Mouse (Mus musculus): ENCODE measurements around the gene Unc13d. TPM values are rescaled to one million over a fixed set of nuclear protein-coding genes. Genes with fewer than 3 reads are reported as not detected.

Gene Unc13d
- polyA plus RNA-seq, 1 experiment from 2014 or later = 44.8 TPM

GRCm38 (mm10) chr11:116012262-116012947 is 65.4 kb downstream of the Unc13d start, which contains the start of gene Galk1:
Gene Galk1 (minus strand): TSS chr11:116012719.
- WGBS = under 1% methylated on average over 55 of the region's 55 CpGs
- no peaks in the 10 kb centered on the region for H3K9me3 ChIP-seq (ENCODE audit: control insufficient read depth, low read length)
- peak within 1 kb of the TSS; percentile 85 for H3K4me3 ChIP-seq (ENCODE audit: low read depth, low read length)
- H3K9ac ChIP-seq (ENCODE audit: low read depth, low read length) = peak within 1 kb of the TSS; percentile 98
- peaks cover 23% of the 10 kb centered on the region; the same call in 1 of the 2 replicates for H3K36me3 ChIP-seq (ENCODE audit: control insufficient read depth, insufficient read depth, low read length)
- H3K27ac ChIP-seq (ENCODE audit: low read depth, low read length) = peak within 1 kb of the TSS; percentile 97
- H3K4me2 ChIP-seq = peak within 1 kb of the TSS; percentile 92
- no peaks in the 10 kb centered on the region for H3K27me3 ChIP-seq (replicated peaks; ENCODE audit: control insufficient read depth, insufficient read depth, low read length)
- ATAC-seq (replicated peaks; ENCODE audit: low FRiP score) (peak; percentile 86), DNase-seq (ENCODE audit: low spot score) (peak; percentile 90)
- peaks cover 26% of the 10 kb centered on the region for H3K4me1 ChIP-seq (replicated peaks; ENCODE audit: control insufficient read depth, insufficient read depth, low read length)

Other genes with a start within 250 kb of the Unc13d start
- gene Myo15b, start 219.6 kb downstream of the Unc13d start, polyA plus RNA-seq (2014; fragmentation: Nextera tagmentation; extraction: Ambion mirVana) = 0.56 and 0.89 TPM in 2 replicates
- 39.5 and 45.9 TPM in 2 replicates for gene Smim5, start 178.0 kb downstream of the Unc13d start, polyA plus RNA-seq (2014; fragmentation: Nextera tagmentation; extraction: Ambion mirVana)
- gene Smim6, start 165.9 kb downstream of the Unc13d start, polyA plus RNA-seq (2014; fragmentation: Nextera tagmentation; extraction: Ambion mirVana) = 3.5 and 3.6 TPM in 2 replicates
- gene Sap30bp, start 144.7 kb downstream of the Unc13d start, polyA plus RNA-seq (2014; fragmentation: Nextera tagmentation; extraction: Ambion mirVana) = 36.5 and 39.9 TPM in 2 replicates
- 19.8 and 22.9 TPM in 2 replicates for gene Recql5, start 144.5 kb downstream of the Unc13d start, polyA plus RNA-seq (2014; fragmentation: Nextera tagmentation; extraction: Ambion mirVana)
- 0.60 and 0.77 TPM in 2 replicates for gene Itgb4, start 103.3 kb downstream of the Unc13d start, polyA plus RNA-seq (2014; fragmentation: Nextera tagmentation; extraction: Ambion mirVana)
- gene Galk1, start 65.2 kb downstream of the Unc13d start, polyA plus RNA-seq (2014; fragmentation: Nextera tagmentation; extraction: Ambion mirVana) = 299 and 304 TPM in 2 replicates
- 1,141 and 1,182 TPM in 2 replicates for gene H3f3b, start 50.0 kb downstream of the Unc13d start, polyA plus RNA-seq (2014; fragmentation: Nextera tagmentation; extraction: Ambion mirVana)
- gene Unk, start 47.6 kb downstream of the Unc13d start, polyA plus RNA-seq (2014; fragmentation: Nextera tagmentation; extraction: Ambion mirVana) = 28.9 and 34.1 TPM in 2 replicates
- 98.8 and 105 TPM in 2 replicates for gene Wbp2, start 9.0 kb upstream of the Unc13d start, polyA plus RNA-seq (2014; fragmentation: Nextera tagmentation; extraction: Ambion mirVana)
- 6.3 and 6.6 TPM in 2 replicates for gene Trim47, start 49.2 kb upstream of the Unc13d start, polyA plus RNA-seq (2014; fragmentation: Nextera tagmentation; extraction: Ambion mirVana)
- 3.1 and 3.5 TPM in 2 replicates for gene Trim65, start 53.2 kb upstream of the Unc13d start, polyA plus RNA-seq (2014; fragmentation: Nextera tagmentation; extraction: Ambion mirVana)
- 121 and 126 TPM in 2 replicates for gene Mrpl38, start 60.9 kb upstream of the Unc13d start, polyA plus RNA-seq (2014; fragmentation: Nextera tagmentation; extraction: Ambion mirVana)
- 20.1 and 23.3 TPM in 2 replicates for gene Fbf1, start 90.2 kb upstream of the Unc13d start, polyA plus RNA-seq (2014; fragmentation: Nextera tagmentation; extraction: Ambion mirVana)
- gene Ten1, start 120.9 kb upstream of the Unc13d start, polyA plus RNA-seq (2014; fragmentation: Nextera tagmentation; extraction: Ambion mirVana) = 62.3 and 63.8 TPM in 2 replicates
- 22.7 and 23.6 TPM in 2 replicates for gene Acox1, start 121.1 kb upstream of the Unc13d start, polyA plus RNA-seq (2014; fragmentation: Nextera tagmentation; extraction: Ambion mirVana)
- gene Evpl, start 160.1 kb upstream of the Unc13d start, polyA plus RNA-seq (2014; fragmentation: Nextera tagmentation; extraction: Ambion mirVana) = 0.56 TPM in 2 replicates
- 88.4 and 89.4 TPM in 2 replicates for gene Srp68, start 196.3 kb upstream of the Unc13d start, polyA plus RNA-seq (2014; fragmentation: Nextera tagmentation; extraction: Ambion mirVana)
- gene Galr2, start 203.0 kb upstream of the Unc13d start, polyA plus RNA-seq (2014; fragmentation: Nextera tagmentation; extraction: Ambion mirVana) = 0.11 TPM in 1 of 2 replicates, not detected in the other
- gene Exoc7, start 229.3 kb upstream of the Unc13d start, polyA plus RNA-seq (2014; fragmentation: Nextera tagmentation; extraction: Ambion mirVana) = 47.4 and 51.3 TPM in 2 replicates

Data from liver, embryonic 11.5 days (tissue).